Mouse (Mus musculus): ENCODE results near the gene Tspan13.
A peak's percentile ranks its signal among the peaks of the same experiment; 100 is the strongest.

Tspan13 gene

DNA sequence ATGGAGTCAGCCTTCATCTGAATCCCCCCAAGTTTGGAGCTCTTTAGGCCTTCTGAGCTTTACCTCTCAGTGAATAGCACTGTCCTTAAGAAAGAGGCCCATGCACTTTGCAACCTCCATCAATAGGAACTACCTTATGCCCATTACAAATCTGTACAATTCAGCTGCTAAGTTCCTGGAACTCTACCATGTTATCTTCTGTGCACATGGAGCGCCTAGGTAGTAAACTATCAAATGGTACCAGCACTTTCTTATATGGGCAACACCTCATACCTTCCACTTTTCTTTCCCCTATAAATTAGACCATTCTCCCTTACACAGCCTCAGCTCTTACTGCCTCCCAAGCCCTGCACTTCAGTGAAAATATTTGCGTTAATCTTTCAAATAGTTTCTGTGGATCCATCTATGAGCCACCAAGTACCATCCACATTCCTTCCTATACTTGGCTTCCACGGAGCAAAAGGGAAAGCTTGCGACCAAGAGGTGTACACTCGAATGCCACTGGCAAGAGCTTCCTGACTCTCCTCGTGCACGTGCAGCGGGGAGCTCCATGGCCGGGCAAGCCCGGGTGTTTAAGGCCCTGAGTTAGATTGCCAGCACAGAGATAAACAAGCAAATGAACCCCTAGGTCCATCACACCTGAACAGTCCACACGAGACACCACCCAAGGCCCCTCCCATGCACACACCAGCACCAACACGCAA, 11.5 kb downstream of the Tspan13 start:
- ATAC-seq (ENCODE audit: low TSS enrichment): no peak

DNA sequence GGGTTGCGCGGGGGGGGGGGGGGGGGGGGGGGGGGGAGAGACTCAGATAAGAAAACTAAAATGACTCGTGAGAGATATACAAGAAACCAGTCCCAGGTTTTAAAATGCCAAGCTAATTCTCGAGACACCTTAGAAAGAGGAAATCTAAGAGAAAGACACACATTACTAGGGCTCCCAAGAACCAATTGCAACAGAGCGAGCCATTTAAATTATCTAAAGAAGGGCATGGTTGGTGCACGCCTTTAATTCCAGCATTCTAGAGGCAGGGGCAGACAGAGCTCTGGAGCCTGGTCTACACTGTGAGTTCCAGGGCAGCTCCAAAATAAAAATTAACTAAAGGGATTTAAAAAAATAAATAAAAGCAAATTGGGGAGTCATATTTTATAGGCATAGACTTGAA, 12.6 kb downstream of the Tspan13 start:
- no peak for ATAC-seq (ENCODE audit: low TSS enrichment)

DNA sequence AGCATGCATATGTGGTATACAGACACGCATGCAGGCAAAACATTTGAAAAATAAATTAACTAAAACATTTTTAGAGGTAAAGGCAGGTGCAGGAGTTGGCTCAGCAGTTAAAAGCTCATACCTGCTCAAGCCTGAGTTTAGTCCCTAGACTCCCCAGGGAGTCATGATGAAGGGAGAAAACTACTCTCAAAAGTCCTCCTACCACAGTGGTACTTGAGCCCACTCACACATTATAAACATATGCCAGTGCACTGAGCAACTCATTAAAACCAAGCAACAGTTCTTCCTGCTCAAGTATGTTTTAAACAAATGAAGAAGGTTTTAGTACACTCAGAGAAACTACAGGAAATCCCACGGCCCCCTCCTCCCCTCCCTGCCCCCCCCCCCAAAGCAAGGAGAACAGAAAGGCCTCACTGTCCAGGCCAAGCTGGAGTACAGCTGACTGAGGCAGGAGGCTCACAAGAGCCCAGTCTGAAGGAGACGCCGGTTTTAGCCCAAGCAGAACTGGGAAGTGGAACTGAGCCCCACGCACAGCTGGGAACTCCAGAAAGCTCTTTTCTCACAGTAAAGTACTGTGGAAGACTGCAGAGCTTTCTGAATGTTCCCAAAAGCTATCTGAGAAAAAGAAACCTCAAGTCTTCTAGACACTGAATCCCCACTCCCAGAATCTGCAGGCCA, 13.2 kb downstream of the Tspan13 start:
- ATAC-seq (ENCODE audit: low TSS enrichment): peak; percentile 78

DNA sequence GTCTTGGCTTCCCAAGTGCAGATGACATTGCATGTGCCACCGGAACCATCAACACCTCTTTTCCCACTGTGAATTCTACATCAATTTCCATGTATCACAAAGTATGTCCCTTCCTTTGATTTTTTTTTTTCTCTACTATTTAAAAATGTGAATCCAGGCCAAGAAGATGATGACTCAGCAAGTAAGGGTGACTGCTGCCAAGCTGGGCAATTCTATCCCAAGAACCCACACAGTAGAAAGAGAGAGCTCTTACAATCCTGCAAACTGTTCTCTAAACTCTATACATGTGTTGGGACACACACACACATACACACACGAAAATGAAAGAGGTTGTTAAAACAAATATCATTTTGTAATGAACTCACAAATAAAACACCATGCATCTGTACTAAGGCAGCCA, 15.1 kb downstream of the Tspan13 start:
- peak; percentile 75 for ATAC-seq (ENCODE audit: low TSS enrichment)

DNA sequence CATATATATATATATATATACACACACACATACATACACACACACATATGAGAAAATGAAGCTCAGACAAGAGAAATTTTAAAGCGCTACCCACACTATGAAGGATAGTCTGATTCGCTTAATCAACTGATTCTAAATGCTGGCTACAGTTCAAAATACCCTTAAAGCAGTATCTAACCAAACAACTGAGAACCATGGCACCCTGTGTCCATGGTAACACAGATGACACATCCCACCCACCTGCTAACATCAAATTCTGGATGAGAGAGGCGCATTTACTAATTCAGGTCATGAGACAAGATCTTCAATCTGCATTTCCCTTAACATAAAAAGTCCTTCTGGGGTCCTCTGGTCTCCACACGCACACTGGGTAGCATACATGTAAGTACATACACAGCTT, 16.2 kb downstream of the Tspan13 start:
- ATAC-seq (ENCODE audit: low TSS enrichment): no peak

DNA sequence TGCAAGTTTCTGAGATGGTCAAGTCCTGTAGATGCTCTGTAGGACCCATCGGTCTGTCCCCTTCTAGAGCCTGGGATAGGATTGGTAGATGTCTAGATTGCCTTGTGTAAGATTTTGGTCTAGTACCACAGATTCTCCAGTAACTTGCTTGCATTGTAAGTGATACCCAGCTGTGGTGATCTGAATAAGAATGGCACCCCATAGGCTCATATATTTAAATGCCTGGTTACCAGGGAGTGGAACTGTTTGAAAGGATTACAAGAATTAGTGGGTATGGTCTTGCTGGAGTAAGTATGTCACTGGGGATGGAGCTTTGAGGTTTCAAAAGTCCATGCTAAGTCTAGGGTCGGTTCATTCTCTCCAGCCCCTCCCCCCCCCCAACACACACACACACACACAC, 21.6 kb downstream of the Tspan13 start:
- ATAC-seq (ENCODE audit: low TSS enrichment): no peak

DNA sequence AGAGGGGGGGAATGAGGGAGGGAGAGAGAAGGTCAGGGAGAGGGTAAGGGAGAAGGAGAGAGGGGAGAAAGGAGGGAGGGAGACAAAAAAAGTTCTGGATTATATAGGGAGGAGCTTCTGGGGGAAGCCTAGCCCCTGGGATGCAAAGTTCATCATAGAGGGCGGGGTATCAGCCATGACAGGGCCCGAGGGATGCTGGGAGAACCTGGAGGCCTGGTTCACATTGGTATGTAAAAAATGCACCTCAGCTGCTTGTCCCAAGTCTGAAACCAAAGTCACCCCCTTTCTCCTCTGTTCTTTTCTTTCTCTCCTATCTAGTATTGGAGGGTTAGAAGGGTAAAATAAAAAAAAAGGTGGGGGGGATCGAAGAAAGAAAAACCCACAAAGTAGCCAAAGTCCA, 22.2 kb downstream of the Tspan13 start:
- no peak for ATAC-seq (ENCODE audit: low TSS enrichment)

DNA sequence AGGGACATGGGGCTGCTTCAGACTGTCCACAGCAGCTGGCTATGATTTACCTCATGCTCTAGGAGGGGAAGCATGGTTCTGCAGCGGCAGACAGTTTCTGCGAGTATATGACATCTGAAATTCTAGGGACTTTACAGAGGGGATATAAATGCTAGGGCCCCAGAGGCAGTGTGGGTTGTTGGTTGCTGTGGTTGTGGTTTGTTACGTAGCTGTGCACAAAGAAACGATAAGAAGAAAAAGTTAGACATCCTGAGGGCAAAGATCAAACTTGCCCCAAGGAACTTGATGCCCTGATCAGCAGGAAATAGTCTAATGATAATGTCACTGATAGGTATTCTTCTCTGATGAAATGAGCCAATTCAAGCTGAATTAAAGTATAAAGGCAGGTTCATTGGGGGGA, 22.7 kb downstream of the Tspan13 start:
- ATAC-seq (ENCODE audit: low TSS enrichment): no peak

DNA sequence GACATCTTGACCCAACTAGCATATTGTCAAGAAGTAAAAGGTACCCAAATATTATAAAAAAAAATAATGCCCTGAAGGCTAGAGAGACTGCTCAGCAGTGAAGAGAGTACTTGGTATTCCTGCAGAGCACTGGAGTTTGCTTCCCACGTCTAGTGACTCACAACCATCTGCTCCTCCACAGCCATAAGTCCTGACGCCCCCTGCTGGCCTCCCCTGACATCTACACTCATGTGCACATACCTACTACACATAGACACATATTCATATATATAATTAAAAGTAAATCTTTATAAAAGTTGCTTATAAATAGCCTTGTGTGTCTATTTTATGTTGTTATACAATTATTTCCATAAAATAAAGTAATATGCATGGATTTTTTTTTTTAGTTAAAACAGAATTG, 24.5 kb downstream of the Tspan13 start:
- ATAC-seq (ENCODE audit: low TSS enrichment): no peak

DNA sequence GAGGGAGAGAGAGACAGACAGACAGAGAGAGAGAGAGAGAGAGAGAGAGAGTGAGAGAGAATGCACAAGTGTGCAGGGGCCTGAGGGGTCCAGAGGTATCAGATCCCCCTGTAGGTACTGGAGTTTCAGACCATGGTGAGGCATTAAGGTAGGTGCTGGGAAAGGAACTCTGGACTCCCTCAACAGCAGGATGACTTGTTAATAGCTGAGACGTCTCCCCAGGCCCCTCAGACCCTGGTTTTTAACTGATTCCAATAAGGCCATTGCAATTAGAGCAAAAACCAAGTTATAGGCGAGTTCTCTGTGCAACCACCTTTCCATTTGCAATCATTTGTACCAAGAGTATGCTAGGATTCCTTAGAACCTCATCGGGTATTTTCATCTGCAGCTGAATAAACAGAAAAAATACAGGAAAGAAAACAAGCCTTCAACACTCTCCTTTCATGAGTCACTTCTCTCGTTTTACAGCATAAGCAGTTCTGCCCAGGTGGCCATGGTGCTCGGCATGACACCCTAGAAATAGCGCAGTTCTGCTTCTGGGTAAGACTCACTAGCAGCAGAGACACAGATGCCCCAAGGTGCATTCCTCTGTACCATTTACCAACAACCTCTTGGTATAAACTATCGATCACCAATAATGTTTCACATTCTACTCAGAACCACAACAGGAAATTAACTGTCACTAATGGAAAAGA, 28.9 kb downstream of the Tspan13 start:
- peak; percentile 75 for ATAC-seq (ENCODE audit: low TSS enrichment)

DNA sequence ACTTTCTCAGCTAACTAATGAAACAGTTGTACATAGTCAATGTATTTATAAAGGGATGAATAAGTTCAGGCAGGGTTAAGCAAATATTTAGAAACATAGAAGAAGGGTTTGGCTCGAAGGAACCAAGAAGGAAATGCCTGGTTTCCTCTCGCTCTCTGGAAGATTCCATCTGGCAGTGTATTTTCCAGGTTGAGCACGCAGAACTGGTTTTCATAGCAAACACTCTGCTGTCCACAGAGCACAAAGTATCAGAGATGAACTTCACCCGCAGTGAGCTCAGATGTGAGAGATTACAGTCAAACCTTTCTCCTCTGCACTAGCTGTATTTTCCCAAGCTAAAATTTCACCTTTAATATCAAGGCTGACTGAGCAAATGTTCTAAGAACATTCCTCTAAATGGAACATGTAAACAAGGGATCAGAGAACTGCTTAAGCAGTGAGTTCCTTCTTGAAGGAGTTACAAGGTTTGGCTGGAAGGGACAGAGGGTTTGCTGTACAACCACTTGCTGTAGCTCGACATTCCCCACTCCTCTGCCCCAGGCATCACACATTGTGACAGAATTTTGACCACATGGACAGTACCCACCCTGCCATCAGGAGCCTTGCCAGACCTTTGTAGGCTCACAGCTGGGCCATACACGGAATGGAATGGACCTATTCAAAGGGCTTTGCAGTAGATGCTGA, 33.8 kb downstream of the Tspan13 start:
- 0 out of 2 replicates have a peak, but pooled peaks have one; percentile 13 for ATAC-seq (ENCODE audit: low TSS enrichment)

DNA sequence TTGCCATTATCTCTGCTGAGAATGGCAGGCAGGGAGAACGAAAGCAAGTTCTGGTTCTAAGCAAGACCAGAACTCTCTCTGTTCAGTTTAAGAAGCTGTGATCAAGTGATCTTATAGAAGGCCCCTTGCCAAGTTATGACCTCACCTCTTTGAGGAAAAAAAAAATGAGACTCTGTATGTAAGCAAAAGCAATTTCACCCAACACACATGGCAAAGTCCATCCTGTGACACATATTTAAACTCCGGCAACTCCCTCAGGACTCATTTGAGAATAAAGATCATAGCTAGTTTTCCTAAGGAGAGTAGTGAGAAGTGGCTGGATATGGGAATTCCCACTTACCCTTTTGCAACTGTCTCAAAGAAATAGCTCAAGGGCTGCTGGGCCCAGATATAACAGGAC, 34.7 kb downstream of the Tspan13 start:
- ATAC-seq (ENCODE audit: low TSS enrichment): no peak

DNA sequence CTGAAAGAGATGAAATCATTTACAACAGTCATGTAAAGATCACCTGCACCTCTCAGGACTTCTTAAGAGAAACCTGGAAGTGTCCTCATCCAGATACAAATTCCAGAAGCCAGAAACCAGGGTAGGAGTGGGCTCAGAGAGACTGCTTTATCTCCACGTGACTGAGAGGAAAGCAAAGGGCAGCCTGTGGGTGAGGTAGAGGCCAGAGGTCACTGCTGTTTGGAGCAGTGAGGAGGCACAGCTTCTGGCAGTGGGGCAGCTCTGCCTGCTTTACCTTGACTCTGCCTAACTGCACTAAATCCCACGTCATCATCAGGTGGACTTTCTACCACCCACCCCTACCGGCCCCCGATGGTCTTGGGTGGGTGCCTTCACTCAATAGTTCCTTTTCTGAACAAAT, 37.6 kb downstream of the Tspan13 start:
- no peak for ATAC-seq (ENCODE audit: low TSS enrichment)

DNA sequence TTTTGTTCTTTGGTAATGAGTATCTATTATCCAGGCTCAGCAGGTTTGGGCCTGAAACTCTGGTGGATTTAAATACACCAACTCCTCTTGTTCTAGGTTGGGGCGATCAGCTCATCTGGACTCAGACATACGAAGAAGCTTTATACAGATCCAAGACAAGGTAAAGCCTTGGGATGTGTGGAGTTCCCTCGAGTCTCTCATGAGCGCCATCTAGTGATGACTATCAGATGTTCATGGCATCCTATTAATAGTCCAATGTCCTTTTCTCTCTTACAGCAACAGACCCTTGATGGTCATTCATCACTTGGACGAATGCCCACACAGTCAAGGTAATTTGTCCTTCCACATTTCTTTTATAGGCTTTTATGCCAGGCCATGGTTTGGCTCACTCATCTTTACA, 46.5 kb downstream of the Tspan13 start:
- peak; percentile 65; the same call in 1 of the 2 replicates for ATAC-seq (ENCODE audit: low TSS enrichment)

DNA sequence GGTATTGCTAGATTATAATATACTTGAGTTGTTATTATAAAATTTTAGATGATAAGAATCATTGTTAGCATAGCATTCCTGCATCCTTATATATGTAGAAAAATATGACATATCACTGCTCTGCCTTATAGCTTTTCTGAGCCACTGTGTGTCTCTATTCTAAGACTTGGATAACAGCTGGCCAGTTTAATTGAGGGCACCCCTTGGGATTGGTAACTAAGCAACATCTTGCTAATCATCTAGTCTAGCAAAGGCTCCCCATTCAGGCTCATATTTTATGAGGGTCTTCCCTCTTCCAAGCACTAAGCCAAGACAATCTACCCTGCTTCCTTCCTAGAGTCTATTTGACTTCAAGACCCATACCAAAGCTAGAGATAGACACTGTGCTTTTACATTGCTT, 48.2 kb downstream of the Tspan13 start:
- no peak for ATAC-seq (ENCODE audit: low TSS enrichment)

DNA sequence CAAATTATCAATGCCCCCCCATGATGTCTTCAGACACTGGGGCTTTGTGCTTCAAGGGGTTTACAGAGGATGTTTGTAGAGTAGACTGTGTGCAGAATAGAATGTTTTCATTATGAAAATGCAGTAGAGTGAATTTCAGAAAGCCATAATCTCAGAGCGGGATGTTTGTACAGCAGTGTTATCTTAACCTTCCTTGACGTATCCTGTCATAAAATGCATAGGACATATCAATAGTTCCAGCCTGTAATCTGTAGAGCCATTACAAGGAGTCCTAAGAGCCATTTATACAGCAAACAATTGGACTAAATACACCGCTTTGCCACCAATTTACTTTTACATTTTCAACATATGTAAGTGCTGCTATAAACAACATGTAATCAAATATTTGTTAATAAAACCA, 48.7 kb downstream of the Tspan13 start:
- no peak for ATAC-seq (ENCODE audit: low TSS enrichment)

DNA sequence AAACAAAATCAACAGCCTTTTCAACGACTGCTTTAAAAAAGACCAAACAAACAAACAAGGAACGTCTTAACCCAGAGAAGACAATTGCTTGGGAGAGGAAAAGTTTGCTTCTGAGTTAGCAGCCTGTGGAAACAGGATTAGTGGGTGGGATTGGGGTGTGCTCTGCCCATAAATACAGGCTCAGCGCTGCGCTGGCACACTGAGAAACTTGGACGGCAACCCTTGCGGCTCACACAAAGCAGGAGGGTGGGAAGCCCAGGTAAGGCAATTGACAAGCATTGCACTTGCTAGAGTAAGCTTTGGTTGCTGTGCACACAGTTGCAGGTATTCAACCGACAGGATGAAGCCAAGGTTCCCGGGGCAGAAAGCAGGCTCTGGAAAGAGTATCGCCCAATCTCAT, 49.6 kb downstream of the Tspan13 start, which contains the start of gene Agr2:
Gene Agr2, plus strand, starts transcription at position 197 of the 400 bp plus-strand sequence.
- ATAC-seq (ENCODE audit: low TSS enrichment): no peak

DNA sequence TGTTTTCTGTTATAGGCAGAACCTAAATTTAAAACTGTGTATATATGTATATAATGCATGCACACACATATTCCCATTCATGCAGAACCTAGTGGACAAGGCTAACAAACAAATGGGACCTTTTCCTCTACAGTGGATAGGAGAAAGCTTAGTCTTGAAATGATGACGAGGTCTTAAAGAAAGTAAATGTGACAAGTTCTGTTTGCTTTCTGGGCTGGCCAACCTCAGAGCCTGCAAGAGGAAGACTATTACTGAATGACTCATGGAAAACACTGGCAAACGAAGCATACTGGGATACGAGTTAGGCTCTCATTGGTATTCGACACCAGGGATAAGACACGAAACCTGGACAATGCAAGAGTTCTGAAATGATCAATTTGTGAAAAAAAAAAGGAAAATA, 57.6 kb downstream of the Tspan13 start:
- no peak for ATAC-seq (ENCODE audit: low TSS enrichment)

DNA sequence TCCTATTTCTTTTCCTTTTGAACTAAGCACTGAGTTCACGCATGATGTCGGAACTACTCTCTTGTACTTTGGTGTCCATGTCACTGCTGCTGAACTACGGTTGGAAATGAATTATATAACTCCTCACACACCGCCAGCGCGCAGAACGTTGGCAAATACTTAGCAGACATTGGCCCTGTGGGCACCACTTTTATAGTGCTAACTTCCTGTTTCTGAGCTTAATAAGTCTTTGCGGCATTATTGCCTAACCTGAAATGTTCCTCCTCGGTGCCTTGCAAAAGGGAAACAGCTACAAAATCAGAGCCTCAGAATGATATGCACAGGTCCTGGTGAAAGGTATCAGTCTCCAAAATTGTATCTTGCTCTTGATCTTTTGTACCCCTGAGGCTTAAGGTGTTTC, 58.8 kb downstream of the Tspan13 start:
- no peak for ATAC-seq (ENCODE audit: low TSS enrichment)

DNA sequence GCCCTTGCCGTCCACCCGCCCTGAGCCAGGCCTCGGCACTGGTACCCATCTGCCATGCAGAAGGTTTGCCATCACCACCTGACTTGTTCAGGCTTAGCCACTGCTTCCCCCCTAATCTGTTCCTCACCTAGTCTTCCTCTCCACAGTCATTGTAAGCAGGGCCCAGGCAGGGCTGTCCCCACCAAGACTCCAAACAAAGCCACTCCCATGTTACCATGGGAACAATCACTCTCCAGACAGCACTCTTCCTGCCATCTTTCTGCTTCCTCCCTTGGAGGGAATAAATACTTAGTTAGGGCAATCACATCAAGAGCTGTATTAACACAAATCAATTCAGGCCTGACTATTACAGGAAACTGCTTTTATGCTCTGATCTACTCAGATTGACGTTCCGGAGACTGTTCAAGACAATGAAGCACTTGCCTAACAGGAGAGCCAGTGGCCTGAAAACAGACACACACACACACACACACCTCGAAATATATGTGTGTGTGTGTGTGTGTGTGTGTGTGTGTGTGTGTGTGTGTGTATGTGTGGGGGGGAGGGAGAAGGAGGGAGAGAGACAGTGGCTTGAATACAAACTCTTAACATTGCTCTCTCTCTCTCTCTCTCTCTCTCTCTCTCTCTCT, 60.5 kb downstream of the Tspan13 start:
- no peak for ATAC-seq (ENCODE audit: low TSS enrichment)

DNA sequence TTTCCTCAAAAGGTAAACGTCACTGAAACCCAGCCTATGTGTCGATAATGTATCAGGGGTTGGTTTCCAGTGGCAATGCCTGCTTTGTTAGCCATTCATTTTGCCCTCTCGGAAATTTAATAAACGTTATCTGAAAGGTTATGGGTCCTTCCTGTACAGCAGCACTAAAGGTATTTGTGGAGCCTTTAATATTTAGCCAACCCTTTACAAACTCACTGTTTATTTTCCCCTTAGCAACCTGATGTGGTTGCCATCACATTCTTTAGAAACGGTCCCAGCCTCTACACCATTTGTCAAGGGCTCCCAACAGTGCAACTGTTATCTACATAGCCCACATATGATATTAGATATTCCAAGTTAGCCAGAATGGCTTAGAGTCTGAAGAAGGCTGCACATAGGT, 62.7 kb downstream of the Tspan13 start:
- ATAC-seq (ENCODE audit: low TSS enrichment): no peak

All from frontal cortex, adult (tissue).